Mouse (Mus musculus): Measurements from ENCODE around the gene Edn1.

The Edn1 gene

DNA sequence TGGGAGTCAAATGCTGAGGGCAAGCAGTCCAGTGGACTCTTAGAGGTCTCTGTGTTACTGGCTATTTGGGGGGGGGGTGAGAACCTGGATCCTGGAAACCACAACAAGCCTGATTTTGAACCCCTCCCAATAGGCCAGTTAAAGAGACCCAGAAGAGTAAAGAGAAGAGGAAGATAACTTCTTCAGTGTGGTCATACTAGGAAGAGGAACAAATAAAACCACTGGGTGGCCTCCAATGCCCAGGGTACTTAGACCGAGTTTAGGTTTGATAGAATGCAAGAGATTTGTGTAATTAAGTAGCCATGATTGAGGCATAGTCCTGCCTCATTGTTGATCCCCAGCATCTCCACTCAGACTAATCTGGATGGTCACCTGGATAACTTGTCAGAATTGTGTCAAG is 14.4 kb downstream of the Edn1 start:
- DNase-seq (ENCODE audit: inconsistent ontology term), result no peak

GRCm38 (mm10) chr13:42317808-42318207 is 16.5 kb downstream of the Edn1 start:
- DNase-seq (ENCODE audit: inconsistent ontology term), result no peak

GRCm38 (mm10) chr13:42328576-42328975 is 27.3 kb downstream of the Edn1 start:
- peak; percentile 88 for DNase-seq (ENCODE audit: inconsistent ontology term)

GRCm38 (mm10) chr13:42331104-42331503 is 29.8 kb downstream of the Edn1 start:
- no peak for DNase-seq (ENCODE audit: inconsistent ontology term)

DNA sequence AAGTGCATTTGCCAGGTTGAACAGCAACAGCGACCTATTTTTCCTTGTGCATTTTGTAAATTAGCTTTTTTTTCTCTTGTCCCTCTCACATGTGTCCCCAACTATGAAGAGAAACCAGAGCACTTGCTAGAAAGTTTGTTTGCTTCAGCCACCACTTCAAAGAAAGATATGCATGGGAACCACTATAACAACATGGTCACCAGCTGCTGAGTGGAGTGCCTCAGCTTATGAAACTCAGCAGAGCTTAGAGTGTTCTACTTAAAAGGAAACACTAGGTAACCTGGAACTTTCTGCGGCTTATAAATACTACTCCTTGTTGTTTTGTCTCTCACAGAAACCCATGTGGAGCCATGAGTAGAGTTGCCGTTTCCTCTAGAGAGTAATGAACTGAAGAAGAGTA is 33.7 kb downstream of the Edn1 start:
- no peak for DNase-seq (ENCODE audit: inconsistent ontology term)

- DNase-seq (ENCODE audit: inconsistent ontology term), result no peak
Observed at GRCm38 (mm10) chr13:42336414-42336813, 35.1 kb downstream of the Edn1 start.

GRCm38 (mm10) chr13:42337072-42337471 is 35.8 kb downstream of the Edn1 start:
- no peak for DNase-seq (ENCODE audit: inconsistent ontology term)

DNA sequence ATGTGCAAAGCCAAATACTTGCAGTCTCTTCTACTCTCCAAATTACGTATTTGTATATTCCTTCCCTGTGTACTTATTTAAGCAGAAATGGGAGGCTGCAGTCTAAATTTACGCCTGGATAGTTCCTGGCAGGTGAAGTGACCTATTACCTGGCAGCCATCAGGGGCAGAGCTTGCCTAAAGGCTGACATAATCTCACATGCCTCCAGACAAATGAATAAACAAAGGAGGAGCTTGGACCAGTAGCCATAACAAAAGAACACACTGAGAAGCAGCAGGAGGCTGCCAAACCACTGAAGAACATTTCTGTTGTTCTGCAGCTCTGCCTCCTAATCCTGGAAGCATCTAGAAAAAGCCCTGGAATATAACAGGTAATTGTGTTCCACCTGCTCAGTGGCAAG is 38.2 kb downstream of the Edn1 start:
- no peak for DNase-seq (ENCODE audit: inconsistent ontology term)

- DNase-seq (ENCODE audit: inconsistent ontology term), result no peak
Observed at GRCm38 (mm10) chr13:42341871-42342532, 40.7 kb downstream of the Edn1 start.

DNA sequence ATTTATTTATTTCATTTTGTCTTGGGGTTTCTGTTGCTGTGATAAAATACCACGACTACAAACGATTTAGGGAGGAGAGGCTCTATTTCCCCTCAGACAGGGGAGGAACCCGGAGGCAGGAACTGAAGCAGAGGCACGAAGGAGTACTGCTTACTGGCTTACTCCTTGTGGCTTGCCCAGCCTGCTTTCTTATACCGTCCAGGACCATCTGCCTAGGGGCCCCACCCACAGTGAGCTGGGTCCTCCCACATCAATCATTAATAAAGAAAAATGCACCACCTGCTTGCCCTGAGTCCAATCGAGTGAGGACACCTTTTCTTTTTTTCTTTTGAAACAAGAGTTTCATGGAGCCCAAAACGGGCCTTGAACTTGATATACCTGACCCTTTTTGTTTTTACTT is 44.2 kb downstream of the Edn1 start:
- no peak for DNase-seq (ENCODE audit: inconsistent ontology term)

DNA sequence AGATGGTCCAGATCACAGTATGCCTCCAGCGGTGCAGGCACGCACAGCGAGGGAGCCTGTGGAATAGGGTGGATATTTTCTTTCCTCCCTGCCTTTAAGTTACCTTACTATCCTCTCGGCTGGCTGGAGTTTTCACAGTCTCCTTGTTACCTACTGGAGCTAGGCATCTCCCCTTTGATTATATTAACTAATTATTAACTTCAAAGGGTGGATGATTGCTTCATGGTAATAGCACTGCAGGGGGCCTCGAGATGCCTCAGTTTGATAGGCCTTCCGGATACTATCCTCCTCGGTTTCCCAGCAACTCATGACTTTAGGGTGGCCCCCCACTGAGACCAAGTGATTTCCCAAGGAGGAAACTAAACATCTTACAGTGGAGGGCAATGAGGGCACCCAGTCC is 45.1 kb downstream of the Edn1 start:
- no peak for DNase-seq (ENCODE audit: inconsistent ontology term)

GRCm38 (mm10) chr13:42351675-42352074 is 50.4 kb downstream of the Edn1 start:
- peak; percentile 81 for DNase-seq (ENCODE audit: inconsistent ontology term)

Data from Muller cell, postnatal 12 days (primary cell).